Mouse (Mus musculus) C2C12 (cell line): ENCODE measurements around the gene Cdh18. TPM values are rescaled to one million over a fixed set of nuclear protein-coding genes. Genes with fewer than 3 reads are reported as not detected.

Source experiments
- H3K27me3 ChIP-seq: one replicate; pipeline ENCODE4 v1.6.1; 2011; ENCODE audit not compliant: control insufficient read depth, insufficient read depth, insufficient read length
- H3K36me3 ChIP-seq: one replicate; pipeline ENCODE4 v1.6.1; 2011; ENCODE audit not compliant: control insufficient read depth, insufficient read depth
- H3K4me3 ChIP-seq: one replicate; pipeline ENCODE4 v1.5.1; 2011; ENCODE audit warnings: mild to moderate bottlenecking, control low read depth; ENCODE audit not compliant: poor library complexity, insufficient read depth, severe bottlenecking
- H3K79me2 ChIP-seq: one replicate; pipeline ENCODE4 v1.6.1; 2011; ENCODE audit not compliant: control insufficient read depth, insufficient read depth
- H3K79me3 ChIP-seq: one replicate; pipeline ENCODE4 v1.6.1; 2011; ENCODE audit warnings: low read depth, control low read depth
- H3ac ChIP-seq: one replicate; pipeline ENCODE3; 2011; ENCODE audit warnings: low read depth; ENCODE audit not compliant: control insufficient read depth, insufficient read length
- CEBPB ChIP-seq: IDR thresholded peaks from one replicate; pipeline ENCODE4 v1.6.1; 2011; ENCODE audit warnings: low read depth, mild to moderate bottlenecking, control low read depth, moderate library complexity
- CTCF ChIP-seq: IDR thresholded peaks from one replicate; pipeline ENCODE4 v1.5.1; 2011; ENCODE audit not compliant: control insufficient read depth, insufficient read depth, insufficient read length
- FOSL1 ChIP-seq: IDR thresholded peaks from one replicate; pipeline ENCODE4 v1.8.0; 2011; ENCODE audit warnings: mild to moderate bottlenecking, low read length; ENCODE audit not compliant: poor library complexity, insufficient read depth, severe bottlenecking
- MAX ChIP-seq: IDR thresholded peaks from one replicate; pipeline ENCODE4 v1.6.1; 2011; ENCODE audit warnings: mild to moderate bottlenecking, control low read depth
- MYOD1 ChIP-seq: IDR thresholded peaks from one replicate; pipeline ENCODE4 v1.6.1; 2011; ENCODE audit warnings: low read depth; ENCODE audit not compliant: control insufficient read depth, insufficient read length
- MYOG ChIP-seq: IDR thresholded peaks from one replicate; pipeline ENCODE4 v1.6.1; 2011; ENCODE audit not compliant: control insufficient read depth, insufficient read length; ENCODE audit errors: extremely low read depth
- USF1 ChIP-seq: IDR thresholded peaks from one replicate; pipeline ENCODE4 v1.6.1; 2011; ENCODE audit warnings: low read depth, mild to moderate bottlenecking, control low read depth, moderate library complexity
- polyA plus RNA-seq: library from polyadenylated mRNA; unstranded; fragments of >200 nt; fragmentation: generic; extraction: Trizol; gene quantifications from one replicate; pipeline ENCODE4 v1.2.1, GENCODE M21; 2012; ENCODE audit warnings: missing spikeins

Cdh18 gene
- polyA plus RNA-seq, 1 experiment: 2.9 TPM

DNA sequence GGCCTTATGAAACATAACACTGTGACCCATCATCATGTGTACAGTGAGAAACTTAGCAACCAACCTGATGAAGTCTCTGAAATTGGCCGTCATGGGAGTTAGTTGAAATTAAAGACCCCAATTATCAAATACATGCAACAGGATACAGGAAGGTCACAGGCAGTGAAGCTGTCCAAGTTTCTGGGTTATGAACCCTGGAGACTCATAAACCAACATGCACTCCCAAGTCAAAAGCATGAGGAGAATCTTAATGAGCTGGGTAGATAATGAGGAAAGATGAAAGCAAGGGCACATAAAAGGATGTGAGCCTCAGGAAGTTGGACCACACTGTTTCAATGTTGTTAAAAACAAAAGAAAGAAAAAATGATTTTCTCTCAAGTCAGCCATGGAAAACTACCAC, 321.9 kb downstream of the Cdh18 start:
- Histone ChIP-seq H3K36me3 (no peaks in the 10 kb centered on the region), H3K79me3 (no peaks in the 10 kb centered on the region), H3K4me3 (no peak overlapping the region), H3K27me3 (no peaks in the 10 kb centered on the region), H3ac (no peak overlapping the region), H3K79me2 (no peaks in the 10 kb centered on the region)
- no peak for TF ChIP-seq MAX
- TF ChIP-seq CTCF: no peak
- no peak for TF ChIP-seq CEBPB
- no peak for TF ChIP-seq FOSL1
- no peak for TF ChIP-seq MYOD1
- no peak for TF ChIP-seq MYOG
- TF ChIP-seq USF1: no peak

DNA sequence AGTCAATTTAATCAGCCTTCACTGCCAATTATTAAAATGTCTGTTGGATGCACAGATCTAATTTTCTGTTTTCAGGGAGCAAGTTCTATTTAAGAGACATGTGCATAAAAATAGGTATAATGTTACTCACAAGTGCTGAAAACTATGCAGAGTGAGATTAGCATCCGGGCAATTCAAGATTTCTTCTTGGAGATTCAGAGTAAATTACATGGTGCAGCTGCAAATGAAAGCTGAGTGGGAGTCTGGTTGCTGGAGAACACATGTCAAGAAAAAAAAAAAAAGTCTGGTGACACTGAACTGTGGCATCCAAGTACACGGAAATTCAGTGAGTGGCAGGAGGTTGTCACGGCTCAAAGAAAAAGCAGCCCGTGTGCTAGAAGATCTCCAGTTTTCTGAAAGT, 348.9 kb downstream of the Cdh18 start:
- H3K79me2 ChIP-seq: no peaks in the 10 kb centered on the region
- no peak overlapping the region for H3ac ChIP-seq
- H3K4me3 ChIP-seq: no peak overlapping the region
- TF ChIP-seq MAX: no peak
- TF ChIP-seq MYOD1: no peak
- no peak for TF ChIP-seq CEBPB
- no peak for TF ChIP-seq CTCF
- no peak for TF ChIP-seq FOSL1
- H3K27me3 ChIP-seq: no peaks in the 10 kb centered on the region
- H3K79me3 ChIP-seq: no peaks in the 10 kb centered on the region
- H3K36me3 ChIP-seq: no peaks in the 10 kb centered on the region

DNA sequence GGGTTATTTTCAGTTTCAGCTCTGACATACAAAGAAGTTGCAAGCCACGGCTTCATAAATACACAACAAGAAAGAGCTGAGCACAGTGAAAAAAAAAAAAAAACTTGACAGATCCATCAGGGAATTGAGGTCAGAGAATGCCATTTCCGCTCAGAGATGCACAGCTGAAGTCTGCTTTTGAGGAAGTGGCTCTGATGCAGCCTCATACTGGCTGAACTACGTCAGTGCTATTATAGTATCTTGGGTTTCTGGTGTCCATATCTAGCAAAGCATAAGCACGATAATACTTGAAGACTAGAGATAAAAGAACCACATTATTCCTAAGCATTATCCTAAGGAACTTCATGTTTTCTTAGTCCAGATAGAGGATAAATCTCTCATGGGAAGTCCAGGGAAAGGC, 349.4 kb downstream of the Cdh18 start:
- H3K79me3 ChIP-seq: no peaks in the 10 kb centered on the region
- H3K27me3 ChIP-seq: no peaks in the 10 kb centered on the region
- H3K4me3 ChIP-seq: no peak overlapping the region
- TF ChIP-seq CEBPB: no peak
- TF ChIP-seq FOSL1: no peak
- TF ChIP-seq MAX: no peak
- no peak for TF ChIP-seq USF1
- TF ChIP-seq CTCF: no peak
- peak; percentile 37 for TF ChIP-seq MYOD1
- H3ac ChIP-seq: no peak overlapping the region
- H3K79me2 ChIP-seq: no peaks in the 10 kb centered on the region
- H3K36me3 ChIP-seq: no peaks in the 10 kb centered on the region

DNA sequence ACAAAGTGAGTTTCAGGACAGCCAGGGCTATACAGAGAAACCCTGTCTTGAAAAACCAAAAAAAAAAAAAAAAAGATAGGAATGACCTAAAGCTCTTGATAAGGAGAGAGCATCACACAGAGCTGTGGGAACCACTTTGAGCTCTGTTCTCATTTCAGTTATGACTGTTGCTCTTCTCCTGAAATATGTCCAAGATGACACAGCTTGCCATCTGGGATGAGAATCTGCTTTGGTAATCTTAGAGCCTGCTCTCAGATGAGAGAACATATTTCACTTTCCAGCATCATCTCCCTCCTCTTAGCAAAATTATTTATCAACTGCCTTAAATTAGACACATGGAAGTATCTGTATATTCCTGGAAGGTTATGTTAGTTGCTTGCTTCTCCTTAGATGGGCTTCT, 365.6 kb downstream of the Cdh18 start:
- no peak overlapping the region for H3K4me3 ChIP-seq
- no peaks in the 10 kb centered on the region for H3K79me2 ChIP-seq
- TF ChIP-seq MAX (no peak), CTCF (no peak), FOSL1 (no peak), USF1 (no peak), MYOD1 (no peak), CEBPB (no peak), MYOG (no peak)

DNA sequence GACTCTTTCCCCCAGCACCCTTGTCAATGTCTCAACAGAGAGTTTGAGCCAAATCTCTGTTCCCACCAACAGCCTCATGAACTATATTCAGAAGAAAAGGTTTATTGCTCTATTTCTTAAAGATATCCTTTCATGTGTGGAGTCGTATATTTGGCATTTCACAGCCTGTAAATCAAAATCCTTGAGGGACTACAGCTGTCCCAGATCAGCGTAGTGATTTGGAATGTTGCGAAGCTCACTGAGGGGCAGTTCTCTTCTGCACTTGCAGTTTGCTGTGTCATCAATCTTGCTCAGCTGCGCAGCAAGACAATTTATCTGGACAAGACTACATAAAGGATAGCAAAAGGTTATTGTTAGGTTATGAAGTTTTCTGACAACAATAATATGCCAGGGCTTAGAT, 385.5 kb downstream of the Cdh18 start:
- H3ac ChIP-seq: no peak overlapping the region
- TF ChIP-seq CTCF: no peak
- TF ChIP-seq FOSL1: no peak
- TF ChIP-seq MYOD1: no peak
- TF ChIP-seq USF1: no peak
- no peak for TF ChIP-seq MAX
- no peak for TF ChIP-seq CEBPB
- no peak for TF ChIP-seq MYOG
- no peaks in the 10 kb centered on the region for H3K36me3 ChIP-seq
- H3K4me3 ChIP-seq: no peak overlapping the region
- no peaks in the 10 kb centered on the region for H3K27me3 ChIP-seq
- no peaks in the 10 kb centered on the region for H3K79me2 ChIP-seq
- no peaks in the 10 kb centered on the region for H3K79me3 ChIP-seq

More for the DNA sequence above, 365.6 kb downstream of the Cdh18 start:
- Histone ChIP-seq H3K36me3 (no peaks in the 10 kb centered on the region), H3ac (no peak overlapping the region), H3K27me3 (no peaks in the 10 kb centered on the region), H3K79me3 (no peaks in the 10 kb centered on the region)

DNA sequence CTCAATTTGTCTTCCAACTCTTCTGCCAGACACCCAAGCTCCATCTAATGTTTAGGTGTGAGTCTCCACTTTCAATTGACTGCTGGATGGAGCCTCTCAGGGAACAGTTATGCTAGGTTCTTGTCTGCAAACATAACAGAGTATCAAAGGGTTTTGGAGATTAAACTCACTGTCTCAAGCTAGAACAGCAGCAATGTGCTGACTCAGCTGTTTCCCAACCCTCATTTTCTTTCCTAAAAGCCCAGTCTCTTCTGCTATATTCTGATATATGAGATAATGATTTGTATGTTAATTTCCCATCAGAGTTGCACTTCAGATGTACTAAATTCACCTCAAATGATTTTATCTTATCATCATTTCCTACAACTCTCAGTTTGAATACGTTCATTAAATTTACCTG, 398.4 kb downstream of the Cdh18 start:
- no peak overlapping the region for H3ac ChIP-seq
- TF ChIP-seq USF1 (no peak), MYOD1 (no peak), MAX (no peak), CEBPB (no peak), CTCF (no peak), MYOG (no peak), FOSL1 (no peak)

More for the DNA sequence above, 398.4 kb downstream of the Cdh18 start:
- Histone ChIP-seq H3K4me3 (no peak overlapping the region), H3K79me3 (no peaks in the 10 kb centered on the region), H3K27me3 (no peaks in the 10 kb centered on the region), H3K36me3 (no peaks in the 10 kb centered on the region), H3K79me2 (no peaks in the 10 kb centered on the region)
